Mouse (Mus musculus): Measurements from ENCODE around the gene Ninj1. TPM values are rescaled to one million over a fixed set of nuclear protein-coding genes. Genes with fewer than 3 reads are reported as not detected.

Ninj1 gene
- polyA plus RNA-seq, 1 experiment: 124 TPM

DNA sequence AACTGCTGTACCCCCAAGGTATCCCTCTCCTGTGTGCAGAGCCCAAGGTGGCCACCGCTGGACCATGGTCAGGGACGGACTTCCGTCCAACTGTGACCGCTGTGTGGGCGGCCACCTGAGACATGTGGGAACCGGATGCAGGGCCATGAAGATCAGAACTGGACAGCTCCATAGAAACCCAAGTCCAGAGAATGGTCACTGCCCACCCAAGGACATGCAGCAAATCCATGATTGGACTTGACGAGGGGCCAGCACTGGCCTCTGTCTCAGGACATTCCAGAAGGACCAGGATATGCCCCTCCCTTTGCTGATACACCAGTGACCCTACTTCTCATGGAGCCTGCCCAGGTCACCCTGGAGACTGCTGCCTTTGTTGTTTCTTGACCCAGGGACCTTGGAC lies 8.4 kb downstream of the Ninj1 start:
- Histone ChIP-seq H3K36me3 (ENCODE audit: control insufficient read depth, insufficient read depth) (peaks cover 6% of the 10 kb centered on the region), H3K4me2 (ENCODE audit: low read depth) (no peak overlapping the region), H3ac (ENCODE audit: control insufficient read depth, insufficient read length) (no peak overlapping the region), H3K27me3 (ENCODE audit: control insufficient read depth, insufficient read depth, insufficient read length) (no peaks in the 10 kb centered on the region), H3K79me2 (ENCODE audit: control insufficient read depth, insufficient read depth) (no peaks in the 10 kb centered on the region), H3K4me3 (no peak overlapping the region)
- no peak for TF ChIP-seq MAX (IDR thresholded peaks at IDR 0.05; ENCODE audit: low read depth)
- TF ChIP-seq POLR2AphosphoS2 (IDR thresholded peaks at IDR 0.05; ENCODE audit: insufficient read length, low read depth): no peak
- no peak for TF ChIP-seq TCF3 (IDR thresholded peaks at IDR 0.05; ENCODE audit: insufficient read length, low read depth)
- no peak for TF ChIP-seq MYOG (IDR thresholded peaks at IDR 0.05; ENCODE audit: control insufficient read depth in 1 of 3, insufficient read depth in 1 of 3, insufficient read length in 2 of 3, low read depth in 2 of 3)

DNA sequence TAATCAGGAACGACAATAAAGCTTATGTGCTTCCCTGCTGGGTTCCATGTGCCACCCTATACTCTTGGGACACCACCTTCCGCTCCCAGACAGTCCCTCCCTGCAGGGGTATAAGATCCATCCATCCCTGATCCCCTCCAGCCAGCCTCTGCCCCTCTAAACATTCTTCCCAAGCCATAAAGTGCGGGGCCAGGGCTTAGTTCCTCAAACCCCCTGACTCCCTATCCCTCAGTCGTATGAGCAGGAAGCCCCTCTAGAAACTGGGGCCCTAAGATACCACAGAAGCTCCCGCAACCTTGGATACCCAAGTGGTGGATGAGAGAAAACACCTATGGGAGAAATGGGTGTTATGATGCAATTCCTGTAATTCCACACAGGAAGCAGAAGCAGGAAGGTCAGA lies 8.9 kb downstream of the Ninj1 start:
- Histone ChIP-seq H3K4me2 (ENCODE audit: low read depth) (no peak overlapping the region), H3K79me2 (ENCODE audit: control insufficient read depth, insufficient read depth) (no peaks in the 10 kb centered on the region), H3K36me3 (ENCODE audit: control insufficient read depth, insufficient read depth) (peaks cover 6% of the 10 kb centered on the region), H3ac (ENCODE audit: control insufficient read depth, insufficient read length) (no peak overlapping the region), H3K27me3 (ENCODE audit: control insufficient read depth, insufficient read depth, insufficient read length) (no peaks in the 10 kb centered on the region), H3K4me3 (no peak overlapping the region)
- TF ChIP-seq TCF3 (IDR thresholded peaks at IDR 0.05; ENCODE audit: insufficient read length, low read depth) (no peak), REST (IDR thresholded peaks at IDR 0.05; ENCODE audit: insufficient read depth, insufficient read length) (no peak), MAX (IDR thresholded peaks at IDR 0.05; ENCODE audit: low read depth) (no peak), MYOG (IDR thresholded peaks at IDR 0.05; ENCODE audit: control insufficient read depth in 1 of 3, insufficient read depth in 1 of 3, insufficient read length in 2 of 3, low read depth in 2 of 3) (no peak)

DNA sequence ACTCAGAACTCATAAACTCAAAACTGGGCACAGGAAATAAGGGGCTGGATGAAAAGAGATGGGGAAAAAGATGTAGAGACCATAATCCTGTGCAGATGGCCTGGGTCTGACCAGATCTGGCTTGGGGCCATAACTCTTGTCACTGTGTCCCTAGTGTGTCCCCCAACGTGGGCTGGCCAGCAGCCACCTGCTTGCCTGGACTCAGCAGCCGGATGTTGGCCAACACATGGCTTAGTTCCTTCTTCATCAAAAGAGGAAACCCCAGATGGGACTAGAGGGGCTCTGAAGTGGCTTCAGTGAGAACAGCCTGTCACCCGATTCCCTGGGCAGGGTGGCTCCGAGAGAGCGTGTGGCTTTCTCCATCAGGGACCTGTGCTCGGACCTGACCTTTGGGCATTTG lies 9.5 kb downstream of the Ninj1 start:
- no peak for TF ChIP-seq CEBPB (IDR thresholded peaks at IDR 0.05; ENCODE audit: insufficient read depth, poor library complexity, severe bottlenecking)
- no peak for TF ChIP-seq TCF3 (IDR thresholded peaks at IDR 0.05; ENCODE audit: insufficient read length, low read depth)
- TF ChIP-seq REST (IDR thresholded peaks at IDR 0.05; ENCODE audit: insufficient read depth, insufficient read length): no peak
- TF ChIP-seq USF1 (IDR thresholded peaks at IDR 0.05; ENCODE audit: low read depth): no peak
- TF ChIP-seq MYOD1 (IDR thresholded peaks at IDR 0.05; ENCODE audit: control insufficient read depth in 1 of 3, insufficient read length in 2 of 3, low read depth in 2 of 3): no peak
- TF ChIP-seq MAX (IDR thresholded peaks at IDR 0.05; ENCODE audit: low read depth): no peak
- TF ChIP-seq POLR2AphosphoS2 (IDR thresholded peaks at IDR 0.05; ENCODE audit: insufficient read length, low read depth): no peak
- TF ChIP-seq TCF12 (IDR thresholded peaks at IDR 0.05; ENCODE audit: insufficient read depth, poor library complexity, severe bottlenecking): no peak
- TF ChIP-seq MYOG (IDR thresholded peaks at IDR 0.05; ENCODE audit: control insufficient read depth in 1 of 3, insufficient read depth in 1 of 3, insufficient read length in 2 of 3, low read depth in 2 of 3): no peak
- peaks cover 6% of the 10 kb centered on the region for H3K36me3 ChIP-seq (ENCODE audit: control insufficient read depth, insufficient read depth)
- no peak overlapping the region for H3ac ChIP-seq (ENCODE audit: control insufficient read depth, insufficient read length)
- H3K79me2 ChIP-seq (ENCODE audit: control insufficient read depth, insufficient read depth): no peaks in the 10 kb centered on the region
- H3K4me2 ChIP-seq (ENCODE audit: low read depth): no peak overlapping the region
- no peaks in the 10 kb centered on the region for H3K27me3 ChIP-seq (ENCODE audit: control insufficient read depth, insufficient read depth, insufficient read length)
- no peak overlapping the region for H3K4me3 ChIP-seq

DNA sequence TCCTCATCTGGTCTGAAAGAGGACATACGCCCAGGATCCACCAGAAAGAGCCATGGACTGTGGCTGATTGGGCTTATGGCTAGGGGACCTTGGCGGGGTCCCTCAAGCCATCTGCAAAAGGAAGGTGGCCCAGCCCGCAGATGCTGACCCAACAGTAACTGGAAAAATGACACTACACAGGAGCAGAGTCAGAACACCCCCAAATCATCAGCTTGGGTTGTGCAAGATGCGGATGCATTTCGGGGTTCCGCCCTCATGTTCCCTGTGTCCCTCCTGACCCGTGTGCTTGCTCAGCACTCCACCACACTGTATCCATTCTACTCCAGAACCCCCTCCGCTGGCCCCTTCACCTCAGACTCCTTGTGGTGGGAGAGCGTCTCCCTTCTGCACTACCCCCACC lies 11.4 kb downstream of the Ninj1 start:
- Histone ChIP-seq H3K36me3 (ENCODE audit: control insufficient read depth, insufficient read depth) (peaks cover 10% of the 10 kb centered on the region), H3K4me3 (no peak overlapping the region)

DNA sequence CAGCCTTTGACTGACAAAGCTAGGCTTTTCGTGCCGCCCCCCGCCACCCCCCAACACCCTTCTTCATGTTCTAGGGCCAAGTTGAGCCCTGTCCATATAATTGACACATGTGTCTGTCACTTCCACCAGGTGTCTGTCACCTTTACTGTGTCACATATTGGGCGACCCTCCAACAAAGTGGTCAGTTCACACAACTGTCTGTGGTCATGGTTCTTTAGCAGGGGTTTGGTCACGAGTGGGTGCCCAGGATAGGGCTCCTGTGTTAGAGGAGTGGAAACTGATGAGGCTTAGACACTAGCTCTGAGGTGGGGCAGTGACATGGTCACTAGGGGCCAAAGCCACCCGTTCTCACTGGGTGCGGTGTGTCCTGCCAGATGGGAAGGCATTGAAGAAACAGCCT lies 12.6 kb downstream of the Ninj1 start:
- H3K27me3 ChIP-seq (ENCODE audit: control insufficient read depth, insufficient read depth, insufficient read length): no peaks in the 10 kb centered on the region
- no peaks in the 10 kb centered on the region for H3K79me2 ChIP-seq (ENCODE audit: control insufficient read depth, insufficient read depth)
- H3K4me3 ChIP-seq: no peak overlapping the region
- no peak overlapping the region for H3K4me2 ChIP-seq (ENCODE audit: low read depth)
- H3ac ChIP-seq (ENCODE audit: control insufficient read depth, insufficient read length): no peak overlapping the region
- peaks cover 10% of the 10 kb centered on the region for H3K36me3 ChIP-seq (ENCODE audit: control insufficient read depth, insufficient read depth)
- TF ChIP-seq MYOG (IDR thresholded peaks at IDR 0.05; ENCODE audit: control insufficient read depth in 1 of 3, insufficient read depth in 1 of 3, insufficient read length in 2 of 3, low read depth in 2 of 3): no peak
- no peak for TF ChIP-seq REST (IDR thresholded peaks at IDR 0.05; ENCODE audit: insufficient read depth, insufficient read length)
- no peak for TF ChIP-seq MYOD1 (IDR thresholded peaks at IDR 0.05; ENCODE audit: control insufficient read depth in 1 of 3, insufficient read length in 2 of 3, low read depth in 2 of 3)

More for the DNA sequence above, 11.4 kb downstream of the Ninj1 start:
- H3K4me2 ChIP-seq (ENCODE audit: low read depth): no peak overlapping the region
- no peaks in the 10 kb centered on the region for H3K79me2 ChIP-seq (ENCODE audit: control insufficient read depth, insufficient read depth)
- TF ChIP-seq MAX (IDR thresholded peaks at IDR 0.05; ENCODE audit: low read depth) (no peak), POLR2AphosphoS2 (IDR thresholded peaks at IDR 0.05; ENCODE audit: insufficient read length, low read depth) (peak; percentile 33)
- no peak overlapping the region for H3ac ChIP-seq (ENCODE audit: control insufficient read depth, insufficient read length)
- H3K27me3 ChIP-seq (ENCODE audit: control insufficient read depth, insufficient read depth, insufficient read length): no peaks in the 10 kb centered on the region

DNA sequence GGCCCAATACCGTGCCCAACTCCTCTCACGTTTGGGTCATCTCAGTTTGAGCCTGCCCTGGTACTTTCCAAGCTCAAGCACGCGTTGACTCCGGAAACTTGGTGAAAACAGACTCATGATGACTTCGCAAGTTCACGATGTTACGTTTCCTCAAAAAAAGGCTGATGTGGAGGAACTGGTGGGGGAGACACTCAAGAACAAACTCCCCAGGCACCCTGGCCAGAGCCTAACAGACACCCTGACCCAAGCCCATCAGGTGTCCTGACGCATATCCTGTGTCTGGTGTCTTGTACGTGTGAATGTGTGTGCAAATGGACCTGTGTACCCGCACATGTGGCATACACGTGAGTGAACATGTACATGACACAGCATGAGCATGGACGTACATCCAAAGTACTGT lies 13.4 kb downstream of the Ninj1 start:
- Histone ChIP-seq H3ac (ENCODE audit: control insufficient read depth, insufficient read length) (no peak overlapping the region), H3K4me2 (ENCODE audit: low read depth) (no peak overlapping the region), H3K79me2 (ENCODE audit: control insufficient read depth, insufficient read depth) (no peaks in the 10 kb centered on the region), H3K36me3 (ENCODE audit: control insufficient read depth, insufficient read depth) (peaks cover 10% of the 10 kb centered on the region), H3K4me3 (no peak overlapping the region), H3K27me3 (ENCODE audit: control insufficient read depth, insufficient read depth, insufficient read length) (no peaks in the 10 kb centered on the region)
- TF ChIP-seq E2F4 (IDR thresholded peaks at IDR 0.05; ENCODE audit: insufficient read depth) (no peak), POLR2AphosphoS2 (IDR thresholded peaks at IDR 0.05; ENCODE audit: insufficient read length, low read depth) (peak; percentile 59)
